In genomic region chr5:140627580-140627979, GRCm38 (mm10) we compare ENCODE assay signal across 21 mouse cellular contexts. TPM values are rescaled to one million over a fixed set of nuclear protein-coding genes. Genes with fewer than 3 reads are reported as not detected.
A peak's percentile ranks its signal among the peaks of the same experiment; 100 is the strongest.
DNase-seq lines count a peak whose midpoint lies in the region; ATAC-seq and TF ChIP-seq lines count a peak whose summit lies in the region.
"Had no signal": no experiment of that assay in that cellular context is flagged by ENCODE, and none has a peak within 500 bp of the region (broad histone marks: within the 10 kb centered on the region; RNA-seq: fewer than 3 reads in every experiment).

No protein-coding gene starts in this region.

- WGBS in midbrain, postnatal 0 days: 97% methylated on average over 5 of the region's 5 CpGs
- 93% methylated on average over 5 of the region's 5 CpGs for WGBS in midbrain, embryonic 14.5 days

- H3K4me3 ChIP-seq in gastrocnemius, adult 2 months: no peak overlapping the region
- H3K4me3 ChIP-seq in left cerebral cortex, adult 2 months: no peak overlapping the region
- H3K4me3 ChIP-seq in midbrain, postnatal 0 days (ENCODE audit: low read depth, low read length): no peak overlapping the region
- H3K4me3 ChIP-seq in midbrain, embryonic 14.5 days (replicated peaks; ENCODE audit: low read depth, low read length): no peak overlapping the region
- H3K4me3 ChIP-seq: embryonic facial prominence, embryonic 12.5 days; erythroblast, embryonic 14.5 days; hindbrain, embryonic 12.5 days; liver, embryonic 13.5 days had no signal

- DNase-seq in gastrocnemius, adult 2 months: no peak
- DNase-seq in gastrocnemius, postnatal 36 days: no peak
- no peak for DNase-seq in left cerebral cortex, adult 2 months (ENCODE audit: extremely low spot score in 1 of 2, low spot score in 2 of 2)
- DNase-seq in left cerebral cortex, postnatal 4 days: no peak
- no peak for DNase-seq in midbrain, postnatal 0 days (ENCODE audit: low spot score)
- no peak for DNase-seq in midbrain, embryonic 14.5 days
- no peak for DNase-seq in ovary, postnatal 36 days (ENCODE audit: low spot score)
- no peak for DNase-seq in frontal cortex, postnatal 10 days (ENCODE audit: low spot score in 2 of 2)
- DNase-seq: cerebellum, adult 8-10 months; heart, postnatal 10 days; kidney, postnatal 10 days; liver, embryonic 13.5 days; lung, postnatal 14 days; retina, postnatal 1 day; thymus, postnatal 4 days had no signal

- H3K27ac ChIP-seq in gastrocnemius, adult 2 months: no peak overlapping the region
- no peak overlapping the region for H3K27ac ChIP-seq in left cerebral cortex, adult 2 months
- H3K27ac ChIP-seq in midbrain, postnatal 0 days (ENCODE audit: low read depth, low read length): no peak overlapping the region
- no peak overlapping the region for H3K27ac ChIP-seq in midbrain, embryonic 14.5 days (replicated peaks; ENCODE audit: low read depth, low read length)
- H3K27ac ChIP-seq: embryonic facial prominence, embryonic 12.5 days; hindbrain, embryonic 12.5 days; liver, embryonic 13.5 days had no signal

- H3K4me1 ChIP-seq in midbrain, postnatal 0 days (ENCODE audit: insufficient read depth, low read length): no peaks in the 10 kb centered on the region
- no peaks in the 10 kb centered on the region for H3K4me1 ChIP-seq in midbrain, embryonic 14.5 days (ENCODE audit: control insufficient read depth, insufficient read depth, low read length)
- H3K4me1 ChIP-seq: embryonic facial prominence, embryonic 12.5 days; hindbrain, embryonic 12.5 days had no signal

- intact Hi-C loops in gastrocnemius, adult 2 months (cut with DNase I): loop anchor here (5.0 kb wide), 1 partner anchor 35 kb away; no protein-coding TSS in a partner anchor
- intact Hi-C loops in gastrocnemius, postnatal 36 days (cut with DNase I): loop anchor here (5.0 kb wide), 1 partner anchor 55 kb away; no protein-coding TSS in a partner anchor
- intact Hi-C loops in left cerebral cortex, adult 2 months (cut with DNase I): no loop called here
- intact Hi-C loops in left cerebral cortex, postnatal 4 days (cut with DNase I): no loop called here

- peaks cover 90% of the 10 kb centered on the region for H3K36me3 ChIP-seq in midbrain, postnatal 0 days (ENCODE audit: insufficient read depth, low read length)
- peaks cover 96% of the 10 kb centered on the region for H3K36me3 ChIP-seq in midbrain, embryonic 14.5 days (ENCODE audit: control insufficient read depth, insufficient read depth, low read length)

- H3K9me3 ChIP-seq in midbrain, postnatal 0 days (ENCODE audit: low read length): no peaks in the 10 kb centered on the region
- H3K9me3 ChIP-seq in midbrain, embryonic 14.5 days (ENCODE audit: control insufficient read depth, low read length): peaks cover 3% of the 10 kb centered on the region; the same call in 1 of the 2 replicates
- H3K9me3 ChIP-seq: liver, embryonic 13.5 days had no signal

- TF ChIP-seq CTCF in gastrocnemius, adult 2 months (IDR thresholded peaks at IDR 0.05): peak; percentile 22; the same call in 1 of the 2 replicates
- TF ChIP-seq CTCF in left cerebral cortex, adult 2 months (IDR thresholded peaks at IDR 0.05): peak; percentile 35
- TF ChIP-seq CTCF in midbrain, postnatal 0 days (IDR thresholded peaks at IDR 0.05): peak; percentile 44

- no peaks in the 10 kb centered on the region for H3K27me3 ChIP-seq in midbrain, postnatal 0 days (ENCODE audit: insufficient read depth, low read length)
- no peaks in the 10 kb centered on the region for H3K27me3 ChIP-seq in midbrain, embryonic 14.5 days (ENCODE audit: control insufficient read depth, insufficient read depth, low read length)
- H3K27me3 ChIP-seq: embryonic facial prominence, embryonic 12.5 days; hindbrain, embryonic 12.5 days; liver, embryonic 13.5 days had no signal

- H3K4me2 ChIP-seq in midbrain, postnatal 0 days (ENCODE audit: low read depth, low read length, poor library complexity, severe bottlenecking): no peak overlapping the region
- H3K4me2 ChIP-seq in midbrain, embryonic 14.5 days (ENCODE audit: low read length): no peak overlapping the region
- H3K4me2 ChIP-seq: embryonic facial prominence, embryonic 12.5 days; heart, embryonic 11.5 days; hindbrain, embryonic 12.5 days; liver, embryonic 13.5 days had no signal

- no peak overlapping the region for H3K9ac ChIP-seq in midbrain, postnatal 0 days (replicated peaks; ENCODE audit: low read length, poor library complexity, severe bottlenecking)
- H3K9ac ChIP-seq in midbrain, embryonic 14.5 days (replicated peaks; ENCODE audit: low read length): no peak overlapping the region
- H3K9ac ChIP-seq: embryonic facial prominence, embryonic 12.5 days; hindbrain, embryonic 12.5 days; liver, embryonic 13.5 days had no signal

- no peak for ATAC-seq in midbrain, postnatal 0 days (ENCODE audit: low FRiP score)
- ATAC-seq in midbrain, embryonic 14.5 days (ENCODE audit: low FRiP score, low TSS enrichment): no peak
- ATAC-seq: CD4-positive, CD25-positive, alpha-beta regulatory T cell, adult 4 months; forebrain, embryonic 14.5 days had no signal

RNA-seq across cellular contexts. Expression of gene Lfng, which starts 20.5 kb away (rescaled TPM):
- total RNA-seq in gastrocnemius, adult 2 months (2021): 1 to 10 TPM; 3.2 to 6.1 TPM
- total RNA-seq in gastrocnemius, postnatal 36 days (2021): 1 to 10 TPM; 3.5 to 3.8 TPM
- total RNA-seq in left cerebral cortex, adult 2 months (2021): 10 to 100 TPM; 25.9 to 26.2 TPM
- total RNA-seq in left cerebral cortex, postnatal 4 days (2021): 10 to 100 TPM; 19.7 to 20.7 TPM
- total RNA-seq in midbrain, postnatal 0 days (2014; rRNA removed): 55.6 and 56.6 TPM in 2 replicates
- polyA plus RNA-seq in midbrain, postnatal 0 days (2015; fragmentation: Nextera tagmentation; extraction: Ambion mirVana): 20.1 and 22.5 TPM in 2 replicates
- polyA plus RNA-seq in midbrain, embryonic 14.5 days (2014; fragmentation: Nextera tagmentation; extraction: Ambion mirVana): 20.5 and 25.2 TPM in 2 replicates

RNA-seq across cellular contexts. Expression of gene Ttyh3, which starts 21.3 kb away (rescaled TPM):
- total RNA-seq in gastrocnemius, adult 2 months (2021): 1 to 10 TPM; 4.0 to 4.4 TPM
- 1 to 10 TPM; 4.6 to 5.2 TPM for total RNA-seq in gastrocnemius, postnatal 36 days (2021)
- total RNA-seq in left cerebral cortex, adult 2 months (2021): 100 to 1,000 TPM; 244 to 247 TPM
- total RNA-seq in left cerebral cortex, postnatal 4 days (2021): 100 to 1,000 TPM; 382 to 395 TPM
- 196 and 204 TPM in 2 replicates for total RNA-seq in midbrain, postnatal 0 days (2014; rRNA removed)
- 52.0 and 56.6 TPM in 2 replicates for polyA plus RNA-seq in midbrain, postnatal 0 days (2015; fragmentation: Nextera tagmentation; extraction: Ambion mirVana)
- 72.1 and 86.7 TPM in 2 replicates for polyA plus RNA-seq in midbrain, embryonic 14.5 days (2014; fragmentation: Nextera tagmentation; extraction: Ambion mirVana)

Comparison
In these comparisons a context has a peak if more than half of its experiments do, and no peak if none do; other contexts are left out.
1. RNA of gene Ttyh3, which starts 21.3 kb away (total RNA-seq): 382 to 395 TPM in left cerebral cortex, postnatal 4 days, 244 to 247 TPM in left cerebral cortex, adult 2 months and 196 to 204 TPM in midbrain, postnatal 0 days; 4.6 to 5.2 TPM in gastrocnemius, postnatal 36 days and 4.0 to 4.4 TPM in gastrocnemius, adult 2 months; every median in the first group is over 10 times any median in the second.
2. intact Hi-C loops: an anchor here in gastrocnemius, adult 2 months (5.0 kb wide) and gastrocnemius, postnatal 36 days (5.0 kb wide); none called in left cerebral cortex, adult 2 months and left cerebral cortex, postnatal 4 days.
3. Peak in every context shown above with its lines, with median percentiles within 50 percentile points of each other: CTCF ChIP-seq.